26 mouse cellular contexts compared by ENCODE assay signal in genomic region chr9:121520047-121520446, GRCm38 (mm10). TPM values are rescaled to one million over a fixed set of nuclear protein-coding genes. Genes with fewer than 3 reads are reported as not detected.
"Had no signal": no experiment of that assay in that cellular context is flagged by ENCODE, and none has a peak within 500 bp of the region (broad histone marks: within the 10 kb centered on the region; RNA-seq: fewer than 3 reads in every experiment).

No protein-coding gene starts in this region.

- H3K4me3 ChIP-seq: layer of hippocampus, adult 2 months; limb, embryonic 10.5 days; limb, embryonic 13.5 days; liver, embryonic 12.5 days; liver, embryonic 15.5 days; lung, embryonic 15.5 days; megakaryocyte, embryonic 14.5 days; midbrain, embryonic 10.5 days; midbrain, embryonic 13.5 days; myocyte; neural tube, embryonic 13.5 days had no signal

- DNase-seq: kidney, postnatal 25 days; layer of hippocampus, adult 9-11 months; liver; lung, adult 18-20 months; lung, postnatal 10 days; lung, postnatal 36 days; right cerebral cortex, postnatal 25 days; thymus, adult 2 months; thymus, postnatal 14 days; thymus, postnatal 4 days had no signal

- H3K27ac ChIP-seq: kidney, postnatal 0 days; layer of hippocampus, adult 2 months; limb, embryonic 10.5 days; limb, embryonic 13.5 days; liver, embryonic 12.5 days; liver, embryonic 15.5 days; lung, embryonic 15.5 days; midbrain, embryonic 10.5 days; midbrain, embryonic 13.5 days; neural tube, embryonic 13.5 days; stomach, postnatal 0 days had no signal

- ATAC-seq: liver, embryonic 12.5 days; midbrain, embryonic 13.5 days; midbrain, embryonic 16.5 days had no signal

RNA-seq across cellular contexts. Expression of gene Cck, which starts 24.6 kb away (rescaled TPM):
- total RNA-seq: monocyte, adult 5-6 weeks; neutrophil, adult 5-6 weeks had no signal
